Comparison of ENCODE assay signal across 9 mouse cellular contexts in genomic region chr10:75859107-75859746, GRCm38 (mm10). TPM values are rescaled to one million over a fixed set of nuclear protein-coding genes. Genes with fewer than 3 reads are reported as not detected.
DNase-seq lines count a peak whose midpoint lies in the region; ATAC-seq and TF ChIP-seq lines count a peak whose summit lies in the region.
"Had no signal": no experiment of that assay in that cellular context is flagged by ENCODE, and none has a peak within 500 bp of the region (broad histone marks: within the 10 kb centered on the region; RNA-seq: fewer than 3 reads in every experiment).

No protein-coding gene starts in this region.

- H3K4me1 ChIP-seq in spleen, adult 2 months (ENCODE audit: control insufficient read depth, insufficient read depth, insufficient read length) = peaks cover 5% of the 10 kb centered on the region; the same call in 1 of the 2 replicates
- H3K4me1 ChIP-seq in forebrain, embryonic 15.5 days = peaks cover 26% of the 10 kb centered on the region
- peaks cover 20% of the 10 kb centered on the region for H3K4me1 ChIP-seq in kidney, embryonic 16.5 days (ENCODE audit: insufficient read depth, low read length)
- peaks cover 66% of the 10 kb centered on the region for H3K4me1 ChIP-seq in megakaryocyte, embryonic 14.5 days

- no peak for DNase-seq in spleen, adult 2 months (ENCODE audit: low read depth in 1 of 2, low spot score in 2 of 2)
- no peak for DNase-seq in spleen, postnatal 14 days (ENCODE audit: low spot score in 2 of 2)
- DNase-seq in brain, embryonic 14.5 days (ENCODE audit: low read depth) = peak; percentile 81
- peak; percentile 67 for DNase-seq in testis, postnatal 10 days (ENCODE audit: low spot score)
- DNase-seq in spleen, postnatal 4 days (ENCODE audit: low spot score in 2 of 2) = no peak

- TF ChIP-seq CTCF in spleen, adult 2 months (IDR thresholded peaks at IDR 0.05; ENCODE audit: extremely low read depth, insufficient read depth, insufficient read length, insufficient replicate concordance) = no peak
- no peak for TF ChIP-seq CTCF in brain, embryonic 14.5 days (IDR thresholded peaks at IDR 0.05; ENCODE audit: borderline replicate concordance, extremely low read depth, insufficient read depth, insufficient read length)

- TF ChIP-seq POLR2A in spleen, adult 2 months (IDR thresholded peaks at IDR 0.05; ENCODE audit: low read depth, low read length) = no peak
- TF ChIP-seq POLR2A in brain, embryonic 14.5 days (IDR thresholded peaks at IDR 0.05; ENCODE audit: borderline replicate concordance, extremely low read depth, insufficient read depth, insufficient read length, poor library complexity, severe bottlenecking) = no peak

- no peaks in the 10 kb centered on the region for H3K27me3 ChIP-seq in spleen, adult 2 months (ENCODE audit: control insufficient read depth, insufficient read depth, low read length)
- no peaks in the 10 kb centered on the region for H3K27me3 ChIP-seq in forebrain, embryonic 15.5 days
- no peaks in the 10 kb centered on the region for H3K27me3 ChIP-seq in kidney, embryonic 16.5 days (ENCODE audit: insufficient read depth, low read length)
- no peaks in the 10 kb centered on the region for H3K27me3 ChIP-seq in megakaryocyte, embryonic 14.5 days (replicated peaks)

- peak overlapping the region; percentile 62 for H3K4me2 ChIP-seq in forebrain, embryonic 15.5 days (replicated peaks)
- peak overlapping the region; percentile 69 for H3K4me2 ChIP-seq in kidney, embryonic 16.5 days (replicated peaks; ENCODE audit: low read depth, low read length)

- no peaks in the 10 kb centered on the region for H3K9me3 ChIP-seq in forebrain, embryonic 15.5 days
- no peaks in the 10 kb centered on the region for H3K9me3 ChIP-seq in kidney, embryonic 16.5 days (ENCODE audit: low read length)
- H3K9me3 ChIP-seq in megakaryocyte, embryonic 14.5 days = peaks cover 17% of the 10 kb centered on the region

- peak overlapping the region; percentile 75 for H3K4me3 ChIP-seq in spleen, adult 2 months (ENCODE audit: extremely low read depth, insufficient read depth, insufficient read length)
- peak overlapping the region; percentile 95 for H3K4me3 ChIP-seq in forebrain, embryonic 15.5 days
- peak overlapping the region; percentile 80 for H3K4me3 ChIP-seq in kidney, embryonic 16.5 days (ENCODE audit: low read length)
- peak overlapping the region; percentile 94 for H3K4me3 ChIP-seq in megakaryocyte, embryonic 14.5 days (replicated peaks)

- WGBS in spleen, adult 2 months = 6% methylated on average over 27 of the region's 27 CpGs
- WGBS in forebrain, embryonic 15.5 days = 2% methylated on average over 27 of the region's 27 CpGs
- WGBS in kidney, embryonic 16.5 days = 2% methylated on average over 20 of the region's 27 CpGs

- peak overlapping the region; percentile 94 for H3K9ac ChIP-seq in forebrain, embryonic 15.5 days (replicated peaks)
- H3K9ac ChIP-seq in kidney, embryonic 16.5 days (replicated peaks; ENCODE audit: low read length) = peak overlapping the region; percentile 93

- H3K27ac ChIP-seq in spleen, adult 2 months (ENCODE audit: insufficient read depth, low read length) = no peak overlapping the region; the same call in 1 of the 2 replicates
- peak overlapping the region; percentile 93 for H3K27ac ChIP-seq in forebrain, embryonic 15.5 days (replicated peaks)
- H3K27ac ChIP-seq in kidney, embryonic 16.5 days (ENCODE audit: low read length) = peak overlapping the region; percentile 95

- peaks cover 4% of the 10 kb centered on the region; the same call in 1 of the 2 replicates for H3K36me3 ChIP-seq in spleen, adult 2 months (ENCODE audit: control insufficient read depth, insufficient read depth, low read length)
- 0 out of 2 replicates have a peak, but pooled peaks cover 3% of the 10 kb centered on the region for H3K36me3 ChIP-seq in forebrain, embryonic 15.5 days
- peaks cover 17% of the 10 kb centered on the region for H3K36me3 ChIP-seq in kidney, embryonic 16.5 days (ENCODE audit: insufficient read depth, low read length)
- H3K36me3 ChIP-seq in megakaryocyte, embryonic 14.5 days (replicated peaks; ENCODE audit: low read length) = peaks cover 44% of the 10 kb centered on the region

- peak; percentile 66 for ATAC-seq in forebrain, embryonic 15.5 days (replicated peaks)
- ATAC-seq in kidney, embryonic 16.5 days (ENCODE audit: low FRiP score, low TSS enrichment) = peak; percentile 70

RNA-seq across cellular contexts. Expression of gene Mif, which starts 0.8 kb away (rescaled TPM):
- 677 and 1,174 TPM in 2 replicates for polyA plus RNA-seq in spleen, adult 2 months (2012; rRNA removed)
- polyA plus RNA-seq in brain, embryonic 14.5 days (2012; rRNA removed) = 1,693 and 2,722 TPM in 2 replicates
- 1,708 and 1,857 TPM in 2 replicates for polyA plus RNA-seq in forebrain, embryonic 15.5 days (2015; fragmentation: Nextera tagmentation; extraction: Ambion mirVana)
- 2,002 and 2,111 TPM in 2 replicates for polyA plus RNA-seq in kidney, embryonic 16.5 days (2015; fragmentation: Nextera tagmentation; extraction: Ambion mirVana)
- polyA plus RNA-seq in megakaryocyte, embryonic 14.5 days (2012; ENCODE audit: insufficient read depth, low replicate concordance) = 3,756 and 4,116 TPM in 2 replicates

RNA-seq across cellular contexts. Expression of gene Gstt2, which starts 22.0 kb away (rescaled TPM):
- 73.4 and 102 TPM in 2 replicates for polyA plus RNA-seq in spleen, adult 2 months (2012; rRNA removed)
- 7.7 and 9.2 TPM in 2 replicates for polyA plus RNA-seq in brain, embryonic 14.5 days (2012; rRNA removed)
- 3.9 and 5.1 TPM in 2 replicates for polyA plus RNA-seq in forebrain, embryonic 15.5 days (2015; fragmentation: Nextera tagmentation; extraction: Ambion mirVana)
- polyA plus RNA-seq in kidney, embryonic 16.5 days (2015; fragmentation: Nextera tagmentation; extraction: Ambion mirVana) = 53.0 and 56.2 TPM in 2 replicates
- polyA plus RNA-seq in megakaryocyte, embryonic 14.5 days (2012; ENCODE audit: insufficient read depth, low replicate concordance) = 2.3 TPM in 1 of 2 replicates, not detected in the other

RNA-seq across cellular contexts. Expression of gene Derl3, which starts 34.0 kb away (rescaled TPM):
- 67.3 and 137 TPM in 2 replicates for polyA plus RNA-seq in spleen, adult 2 months (2012; rRNA removed)
- 1.7 and 5.7 TPM in 2 replicates for polyA plus RNA-seq in brain, embryonic 14.5 days (2012; rRNA removed)
- polyA plus RNA-seq in forebrain, embryonic 15.5 days (2015; fragmentation: Nextera tagmentation; extraction: Ambion mirVana) = 2.9 and 3.5 TPM in 2 replicates
- 4.0 and 4.4 TPM in 2 replicates for polyA plus RNA-seq in kidney, embryonic 16.5 days (2015; fragmentation: Nextera tagmentation; extraction: Ambion mirVana)
- polyA plus RNA-seq in megakaryocyte, embryonic 14.5 days (2012; ENCODE audit: insufficient read depth, low replicate concordance) = 1.2 and 44.8 TPM in 2 replicates

RNA-seq across cellular contexts. Expression of gene Gstt4, which starts 36.9 kb away (rescaled TPM):
- not detected in 2 replicates for polyA plus RNA-seq in spleen, adult 2 months (2012; rRNA removed)
- polyA plus RNA-seq in brain, embryonic 14.5 days (2012; rRNA removed) = not detected in 2 replicates
- polyA plus RNA-seq in forebrain, embryonic 15.5 days (2015; fragmentation: Nextera tagmentation; extraction: Ambion mirVana) = not detected in 2 replicates
- polyA plus RNA-seq in kidney, embryonic 16.5 days (2015; fragmentation: Nextera tagmentation; extraction: Ambion mirVana) = not detected in 2 replicates
- 0.10 TPM in 1 of 2 replicates, not detected in the other for polyA plus RNA-seq in megakaryocyte, embryonic 14.5 days (2012; ENCODE audit: insufficient read depth, low replicate concordance)
- polyA plus RNA-seq: large intestine, adult 2 months had no signal

Comparison
In these comparisons a context has a peak if more than half of its experiments do, and no peak if none do; other contexts are left out.
1. DNase-seq: peak in brain, embryonic 14.5 days (single experiment) and testis, postnatal 10 days (single experiment); none in spleen, adult 2 months (0 of 2), spleen, postnatal 14 days (0 of 2) and spleen, postnatal 4 days (0 of 2).
2. Peak in every context shown above with its lines, with median percentiles within 50 percentile points of each other: H3K4me3 ChIP-seq.